Mouse (Mus musculus): ENCODE measurements around the gene Acly.

Acly gene

GRCm38 (mm10) chr11:100505997-100506396, 21.8 kb downstream of the Acly start:
- DNase-seq: no peak

GRCm38 (mm10) chr11:100504990-100505660, 22.7 kb downstream of the Acly start:
- DNase-seq: no peak

GRCm38 (mm10) chr11:100501321-100501720, 26.5 kb downstream of the Acly start:
- no peak for DNase-seq

- peak in 1 of 2 experiments; percentile 64 for DNase-seq
Observed at GRCm38 (mm10) chr11:100500651-100501050, 27.1 kb downstream of the Acly start.

- no peak for DNase-seq
Observed at GRCm38 (mm10) chr11:100500241-100500640, 27.6 kb downstream of the Acly start.

- no peak for DNase-seq
Observed at GRCm38 (mm10) chr11:100493771-100494170, 34.0 kb downstream of the Acly start.

GRCm38 (mm10) chr11:100490951-100491350, 36.8 kb downstream of the Acly start:
- no peak for DNase-seq

GRCm38 (mm10) chr11:100485801-100486538, 41.8 kb downstream of the Acly start:
- peak; percentile 35 to 41 for DNase-seq

GRCm38 (mm10) chr11:100484461-100484860, 43.3 kb downstream of the Acly start:
- no peak for DNase-seq

- no peak for DNase-seq
Observed at GRCm38 (mm10) chr11:100479152-100479551, 48.6 kb downstream of the Acly start.

GRCm38 (mm10) chr11:100476281-100476680, 51.5 kb downstream of the Acly start:
- no peak for DNase-seq

- DNase-seq: no peak
Observed at GRCm38 (mm10) chr11:100472935-100473295, 54.9 kb downstream of the Acly start.

GRCm38 (mm10) chr11:100472197-100472934, 55.4 kb downstream of the Acly start, which contains the start of gene Klhl11:
TSS of gene Klhl11 (minus strand) at chr11:100472741.
- DNase-seq: peak; percentile 86 to 91

GRCm38 (mm10) chr11:100471352-100472196, 56.2 kb downstream of the Acly start:
- DNase-seq: no peak

- DNase-seq: no peak
Observed at GRCm38 (mm10) chr11:100465833-100466232, 62.0 kb downstream of the Acly start.

- DNase-seq: no peak
Observed at GRCm38 (mm10) chr11:100465229-100465792, 62.5 kb downstream of the Acly start.

- DNase-seq: no peak
Observed at GRCm38 (mm10) chr11:100462699-100463098, 65.1 kb downstream of the Acly start.

GRCm38 (mm10) chr11:100457711-100458110, 70.1 kb downstream of the Acly start:
- DNase-seq: no peak

- DNase-seq: no peak
Observed at GRCm38 (mm10) chr11:100457247-100457646, 70.6 kb downstream of the Acly start.

GRCm38 (mm10) chr11:100442625-100443024, 85.2 kb downstream of the Acly start:
- peak; percentile 47 to 51 for DNase-seq

- DNase-seq: no peak
Observed at GRCm38 (mm10) chr11:100441797-100442196, 86.0 kb downstream of the Acly start, which contains the start of the genes Nt5c3b and Klhl10. TSS of gene Nt5c3b (minus strand) at chr11:100441808. TSS of gene Klhl10 (plus strand) at chr11:100441917.

All from kidney, adult 8-10 months (tissue).